11 mouse cellular contexts compared by ENCODE assay signal in the genomic region with DNA sequence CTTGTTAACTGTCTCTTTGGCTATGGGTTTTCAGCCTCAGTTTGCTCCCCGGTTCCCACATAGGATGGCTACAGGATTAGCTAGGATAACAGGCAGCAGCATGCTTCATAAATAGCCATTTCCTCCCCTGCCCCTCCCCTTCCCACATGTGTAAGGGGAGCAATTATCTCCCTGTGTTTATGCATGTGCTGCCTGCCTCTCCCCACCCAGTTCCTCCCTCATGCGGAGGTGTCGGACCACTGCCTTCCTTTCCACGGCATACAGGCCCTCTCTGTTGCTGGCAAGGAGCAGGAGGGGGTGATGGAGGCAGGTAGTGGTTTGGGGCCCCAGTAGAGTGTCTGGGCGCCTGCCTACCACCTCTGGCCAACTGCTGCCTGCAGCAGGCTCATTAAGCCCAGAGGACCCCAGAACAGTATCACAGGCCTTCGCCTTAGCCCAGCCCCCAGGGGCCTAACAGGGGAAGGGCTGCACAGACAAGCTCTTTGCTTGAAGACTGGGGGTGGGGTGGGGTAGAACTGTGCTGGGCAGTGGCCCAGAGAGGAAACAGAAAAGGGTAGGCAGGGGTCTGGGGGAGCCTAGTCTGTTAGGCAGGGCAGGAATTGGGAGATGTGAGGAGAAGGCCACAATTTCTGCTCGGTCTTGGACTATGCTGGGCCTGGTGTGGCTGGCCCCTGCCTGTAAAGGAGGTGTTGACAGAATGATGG.
DNase-seq lines count a peak whose midpoint lies in the region; ATAC-seq and TF ChIP-seq lines count a peak whose summit lies in the region.
"Had no signal": no experiment of that assay in that cellular context is flagged by ENCODE, and none has a peak within 500 bp of the region (broad histone marks: within the 10 kb centered on the region; RNA-seq: fewer than 3 reads in every experiment).

No protein-coding gene starts in this region.

- TF ChIP-seq RAD21 in MEL (IDR thresholded peaks at IDR 0.05; ENCODE audit: low read depth, low read length), result no peak

- no peaks in the 10 kb centered on the region for H3K36me3 ChIP-seq in heart, embryonic 16.5 days (ENCODE audit: control insufficient read depth, insufficient read depth)
- H3K36me3 ChIP-seq in MEL (ENCODE audit: control insufficient read depth in 1 of 2, insufficient read depth in 2 of 2, low read length in 2 of 2), result peaks cover 0 to 42% of the 10 kb centered on the region in 2 experiments; a peak in 2 of 4 replicates
- H3K36me3 ChIP-seq in forebrain, embryonic 12.5 days (replicated peaks), result no peaks in the 10 kb centered on the region
- no peaks in the 10 kb centered on the region for H3K36me3 ChIP-seq in limb, embryonic 15.5 days

- H3K4me3 ChIP-seq in heart, embryonic 16.5 days (ENCODE audit: low read length), result no peak overlapping the region
- no peak overlapping the region for H3K4me3 ChIP-seq in MEL (ENCODE audit: control insufficient read depth in 1 of 2, insufficient read depth in 1 of 2, low read depth in 2 of 2, low read length in 2 of 2)
- no peak overlapping the region for H3K4me3 ChIP-seq in forebrain, embryonic 12.5 days (replicated peaks)
- no peak overlapping the region for H3K4me3 ChIP-seq in limb, embryonic 15.5 days
- H3K4me3 ChIP-seq: left cerebral cortex, adult 2 months had no signal

- DNase-seq in heart, postnatal 36 days, result no peak
- peak; percentile 33 for DNase-seq in MEL (ENCODE audit: low read depth, low spot score)
- no peak for DNase-seq in gastrocnemius, postnatal 4 days (ENCODE audit: low spot score in 2 of 2)
- DNase-seq in cerebellum, adult 9-11 months, result no peak
- no peak for DNase-seq in adrenal gland, adult 18-20 months (ENCODE audit: low spot score in 2 of 2)
- DNase-seq: heart, postnatal 4 days; right cerebral cortex, postnatal 14 days had no signal

- TF ChIP-seq EP300 in MEL (IDR thresholded peaks at IDR 0.05; ENCODE audit: low read depth in 1 of 2, low read length in 2 of 2), result no peak

- WGBS in heart, embryonic 16.5 days, result 31% methylated on average over 7 of the region's 7 CpGs
- WGBS in forebrain, embryonic 12.5 days, result 42% methylated on average over 7 of the region's 7 CpGs
- WGBS in limb, embryonic 15.5 days, result 36% methylated on average over 7 of the region's 7 CpGs

- H3K79me2 ChIP-seq in MEL (ENCODE audit: control insufficient read depth, insufficient read depth, low read length, poor library complexity), result no peaks in the 10 kb centered on the region

- no peak for TF ChIP-seq CTCF in MEL (IDR thresholded peaks at IDR 0.05 in 2 of 3, conservative IDR thresholded peaks at IDR 0.05 in 1 of 3; ENCODE audit: control insufficient read depth in 1 of 3, insufficient read depth in 1 of 3, low read depth in 2 of 3, low read length in 3 of 3, poor library complexity in 1 of 3, severe bottlenecking in 1 of 3)

- H3K4me2 ChIP-seq in heart, embryonic 16.5 days (ENCODE audit: low read depth, low read length), result no peak overlapping the region
- H3K4me2 ChIP-seq in forebrain, embryonic 12.5 days, result no peak overlapping the region
- H3K4me2 ChIP-seq in limb, embryonic 15.5 days, result no peak overlapping the region

- H3K27ac ChIP-seq in heart, embryonic 16.5 days (ENCODE audit: low read length), result no peak overlapping the region
- peak overlapping the region; percentile 36; the same call in 1 of the 2 replicates for H3K27ac ChIP-seq in MEL (ENCODE audit: control insufficient read depth, low read depth, low read length)
- peak overlapping the region; percentile 70 for H3K27ac ChIP-seq in forebrain, embryonic 12.5 days
- H3K27ac ChIP-seq in limb, embryonic 15.5 days, result peak overlapping the region; percentile 59
- H3K27ac ChIP-seq: left cerebral cortex, adult 2 months had no signal

- no peaks in the 10 kb centered on the region for H3K9me3 ChIP-seq in heart, embryonic 16.5 days (replicated peaks; ENCODE audit: control insufficient read depth, low read length)
- H3K9me3 ChIP-seq in MEL (replicated peaks; ENCODE audit: insufficient read depth, low read length), result no peaks in the 10 kb centered on the region
- no peaks in the 10 kb centered on the region for H3K9me3 ChIP-seq in forebrain, embryonic 12.5 days
- H3K9me3 ChIP-seq in limb, embryonic 15.5 days, result no peaks in the 10 kb centered on the region

- intact Hi-C loops in heart, postnatal 36 days (cut with DNase I), result no loop called here

- no peak for TF ChIP-seq POLR2A in MEL (IDR thresholded peaks at IDR 0.05; ENCODE audit: control insufficient read depth in 1 of 2, insufficient read depth in 1 of 2, low read depth in 1 of 2, low read length in 2 of 2, poor library complexity in 1 of 2)

- 0 out of 2 replicates have a peak, but pooled peaks have one; percentile 28 for ATAC-seq in heart, embryonic 16.5 days (replicated peaks; ENCODE audit: extremely low read depth, insufficient read depth, low FRiP score)
- ATAC-seq in forebrain, embryonic 12.5 days (ENCODE audit: low FRiP score), result peak; percentile 72; the same call in 1 of the 2 replicates
- ATAC-seq in limb, embryonic 15.5 days (ENCODE audit: insufficient number of reproducible peaks, low FRiP score, low TSS enrichment, low read depth), result peak; percentile 84

- H3K9ac ChIP-seq in heart, embryonic 16.5 days (ENCODE audit: low read length), result no peak overlapping the region
- peak overlapping the region; percentile 25 for H3K9ac ChIP-seq in MEL (ENCODE audit: control insufficient read depth, low read depth, low read length, poor library complexity, severe bottlenecking)
- no peak overlapping the region for H3K9ac ChIP-seq in forebrain, embryonic 12.5 days
- H3K9ac ChIP-seq in limb, embryonic 15.5 days, result no peak overlapping the region

- H3K4me1 ChIP-seq in heart, embryonic 16.5 days (ENCODE audit: control insufficient read depth, insufficient read depth, low read length), result peaks cover 3% of the 10 kb centered on the region; the same call in 1 of the 2 replicates
- H3K4me1 ChIP-seq in MEL (ENCODE audit: control insufficient read depth in 1 of 2, insufficient read depth in 2 of 2, low read length in 2 of 2), result peaks cover 13 to 38% of the 10 kb centered on the region in 2 experiments
- H3K4me1 ChIP-seq in forebrain, embryonic 12.5 days, result peaks cover 15% of the 10 kb centered on the region
- peaks cover 14% of the 10 kb centered on the region for H3K4me1 ChIP-seq in limb, embryonic 15.5 days

- H3K27me3 ChIP-seq in heart, embryonic 16.5 days (ENCODE audit: control insufficient read depth, insufficient read depth, low read length), result peaks cover 8% of the 10 kb centered on the region
- no peaks in the 10 kb centered on the region for H3K27me3 ChIP-seq in MEL (ENCODE audit: control insufficient read depth in 1 of 2, insufficient read depth in 2 of 2, low read length in 2 of 2)
- peaks cover 86% of the 10 kb centered on the region for H3K27me3 ChIP-seq in forebrain, embryonic 12.5 days
- peaks cover 36% of the 10 kb centered on the region for H3K27me3 ChIP-seq in limb, embryonic 15.5 days

TF ChIP-seq in MEL, 35 proteins besides CTCF, POLR2A, EP300 and RAD21:
- no peak for TF ChIP-seq MYC (IDR thresholded peaks at IDR 0.05; ENCODE audit: low read depth, low read length)
- TF ChIP-seq BHLHE40 (IDR thresholded peaks at IDR 0.05; ENCODE audit: borderline replicate concordance, low read depth, low read length), result no peak
- no peak for TF ChIP-seq ZC3H11A (IDR thresholded peaks at IDR 0.05; ENCODE audit: low read depth, low read length)
- TF ChIP-seq SMC3 (IDR thresholded peaks at IDR 0.05; ENCODE audit: low read depth, low read length), result no peak
- TF ChIP-seq ZMIZ1 (IDR thresholded peaks at IDR 0.05; ENCODE audit: low read depth, low read length), result no peak
- no peak for TF ChIP-seq USF1 (IDR thresholded peaks at IDR 0.05; ENCODE audit: low read depth, low read length)
- TF ChIP-seq POLR2AphosphoS2 (IDR thresholded peaks at IDR 0.05; ENCODE audit: low read length), result no peak
- TF ChIP-seq HCFC1 (IDR thresholded peaks at IDR 0.05; ENCODE audit: low read depth, low read length), result no peak
- TF ChIP-seq CHD1 (IDR thresholded peaks at IDR 0.05; ENCODE audit: low read depth, low read length), result no peak
- no peak for TF ChIP-seq GATA1 (IDR thresholded peaks at IDR 0.05; ENCODE audit: low read depth, low read length)
- TF ChIP-seq KAT2A (conservative IDR thresholded peaks at IDR 0.05; ENCODE audit: low read depth, low read length), result no peak
- TF ChIP-seq JUND (IDR thresholded peaks at IDR 0.05; ENCODE audit: low read depth, low read length), result no peak
- no peak for TF ChIP-seq SIN3A (IDR thresholded peaks at IDR 0.05; ENCODE audit: low read length)
- TF ChIP-seq E2F4 (IDR thresholded peaks at IDR 0.05; ENCODE audit: borderline replicate concordance, low read depth, low read length), result no peak
- no peak for TF ChIP-seq ZKSCAN1 (IDR thresholded peaks at IDR 0.05; ENCODE audit: low read depth, low read length)
- TF ChIP-seq USF2 (IDR thresholded peaks at IDR 0.05; ENCODE audit: borderline replicate concordance in 1 of 2, insufficient read depth in 1 of 2, low read depth in 1 of 2, low read length in 2 of 2), result no peak
TF ChIP-seq in MEL: peak in this region for 0.

Comparison
In these comparisons a context has a peak if more than half of its experiments do, and no peak if none do; other contexts are left out.
1. ATAC-seq: peak in every context shown above with its lines; median percentile 84 in limb, embryonic 15.5 days; 72 in forebrain, embryonic 12.5 days; 28 in heart, embryonic 16.5 days.